Mouse (Mus musculus): Measurements from ENCODE around the gene Tuba4a. TPM values are rescaled to one million over a fixed set of nuclear protein-coding genes. Genes with fewer than 3 reads are reported as not detected.

Tuba4a gene
- polyA plus RNA-seq, 1 experiment from 2014 or later = 14.9 TPM

DNA sequence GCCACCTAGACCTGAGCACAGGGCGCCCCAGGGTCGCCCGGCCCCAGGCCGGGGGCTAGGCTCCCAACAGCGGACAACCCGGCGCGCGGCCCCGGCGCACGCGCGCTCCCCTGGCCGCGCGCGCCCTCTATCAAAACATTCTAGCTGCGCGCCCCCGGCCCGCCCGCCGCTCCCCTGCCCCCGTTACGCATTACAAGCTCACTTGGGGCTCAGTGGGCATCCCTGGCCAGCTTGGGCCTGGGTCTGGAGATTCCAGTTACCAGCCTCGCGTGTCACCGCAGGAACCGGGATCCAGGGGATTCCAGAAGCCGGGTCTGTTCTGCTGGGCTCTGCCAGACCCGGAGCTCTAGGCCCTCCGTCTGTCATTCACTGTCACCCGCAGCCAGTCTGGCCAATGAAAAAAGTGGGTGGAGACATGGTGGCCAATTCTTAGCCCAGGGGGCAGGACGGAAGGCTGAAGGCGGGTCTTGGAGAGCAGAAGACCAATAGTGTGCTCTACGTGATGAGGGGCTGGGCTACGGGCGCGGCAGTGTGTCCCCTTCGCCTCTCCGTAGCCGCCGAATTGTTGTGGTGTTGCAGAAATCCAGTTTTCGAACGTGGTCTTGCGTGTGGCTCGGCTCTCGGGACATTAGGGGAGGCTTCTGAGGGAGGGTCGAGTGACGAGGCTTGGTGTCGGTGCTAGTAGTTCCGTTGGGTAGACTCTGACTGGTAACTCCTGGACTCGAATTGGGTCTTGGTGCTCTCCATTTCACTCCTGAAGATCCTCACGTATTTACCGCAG lies 27.9 kb downstream of the Tuba4a start, which contains the start of the genes Ankzf1 and Atg9a:
TSS of gene Ankzf1 (plus strand) at position 530 of the 781 bp plus-strand sequence.
TSS of gene Atg9a (minus strand) at position 575 of the 781 bp plus-strand sequence.
- Histone ChIP-seq H3K27me3 (no peaks in the 10 kb centered on the region), H3K9ac (replicated peaks) (peak within 1 kb of the TSS; percentile 90), H3K36me3 (peaks cover 38% of the 10 kb centered on the region), H3K27ac (replicated peaks) (peak within 1 kb of the TSS; percentile 94), H3K4me2 (replicated peaks) (peak within 1 kb of the TSS; percentile 94), H3K9me3 (no peaks in the 10 kb centered on the region), H3K4me3 (peak within 1 kb of the TSS; percentile 79), H3K4me1 (peaks cover 24% of the 10 kb centered on the region)
- WGBS = under 1% methylated on average over 54 of the region's 56 CpGs
- peak; percentile 100 for ATAC-seq (replicated peaks)

DNA sequence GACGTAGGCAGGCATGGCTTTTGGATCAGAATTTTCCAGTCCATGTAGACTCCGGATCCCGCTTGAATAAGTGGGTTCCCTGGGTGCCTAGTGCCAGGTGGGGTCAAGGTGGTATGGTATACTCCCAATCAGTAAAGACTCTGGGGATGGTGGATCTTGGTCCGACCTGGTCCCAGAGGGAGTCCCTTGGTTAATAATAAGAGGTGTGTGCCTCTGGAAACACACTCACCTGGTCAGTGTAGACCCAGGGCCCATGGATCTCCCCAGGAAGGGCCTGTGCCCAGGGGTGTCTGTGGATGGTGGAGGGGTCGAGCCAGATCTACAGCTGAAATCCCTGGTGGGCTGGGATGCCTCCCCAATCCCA lies 28.4 kb downstream of the Tuba4a start:
- no peak for ATAC-seq (replicated peaks)
- peak overlapping the region; percentile 94 for H3K27ac ChIP-seq (replicated peaks)
- H3K4me2 ChIP-seq (replicated peaks) = peak overlapping the region; percentile 94
- H3K27me3 ChIP-seq = no peaks in the 10 kb centered on the region
- H3K36me3 ChIP-seq = peaks cover 37% of the 10 kb centered on the region
- peak overlapping the region; percentile 79 for H3K4me3 ChIP-seq
- 40% methylated on average over 5 of the region's 5 CpGs for WGBS
- H3K4me1 ChIP-seq = peaks cover 24% of the 10 kb centered on the region
- peak overlapping the region; percentile 90 for H3K9ac ChIP-seq (replicated peaks)
- H3K9me3 ChIP-seq = no peaks in the 10 kb centered on the region

GRCm38 (mm10) chr1:75190577-75190976 lies 29.1 kb downstream of the Tuba4a start:
- Histone ChIP-seq H3K36me3 (peaks cover 37% of the 10 kb centered on the region), H3K9ac (replicated peaks) (no peak overlapping the region), H3K27me3 (no peaks in the 10 kb centered on the region), H3K27ac (replicated peaks) (no peak overlapping the region), H3K4me3 (peak overlapping the region; percentile 79; the same call in 1 of the 2 replicates), H3K9me3 (no peaks in the 10 kb centered on the region), H3K4me2 (replicated peaks) (peak overlapping the region; percentile 94), H3K4me1 (peaks cover 24% of the 10 kb centered on the region)
- no peak for ATAC-seq (replicated peaks)
- 79% methylated on average over 2 of the region's 2 CpGs for WGBS

GRCm38 (mm10) chr1:75187914-75188483 lies 31.7 kb downstream of the Tuba4a start:
- no peaks in the 10 kb centered on the region for H3K27me3 ChIP-seq
- H3K4me1 ChIP-seq = peaks cover 20% of the 10 kb centered on the region
- H3K4me2 ChIP-seq (replicated peaks) = no peak overlapping the region
- H3K9me3 ChIP-seq = no peaks in the 10 kb centered on the region
- no peak for ATAC-seq (replicated peaks)
- H3K36me3 ChIP-seq = peaks cover 55% of the 10 kb centered on the region
- H3K4me3 ChIP-seq = no peak overlapping the region
- 85% methylated on average over 2 of the region's 2 CpGs for WGBS
- H3K27ac ChIP-seq (replicated peaks) = no peak overlapping the region
- H3K9ac ChIP-seq (replicated peaks) = no peak overlapping the region

DNA sequence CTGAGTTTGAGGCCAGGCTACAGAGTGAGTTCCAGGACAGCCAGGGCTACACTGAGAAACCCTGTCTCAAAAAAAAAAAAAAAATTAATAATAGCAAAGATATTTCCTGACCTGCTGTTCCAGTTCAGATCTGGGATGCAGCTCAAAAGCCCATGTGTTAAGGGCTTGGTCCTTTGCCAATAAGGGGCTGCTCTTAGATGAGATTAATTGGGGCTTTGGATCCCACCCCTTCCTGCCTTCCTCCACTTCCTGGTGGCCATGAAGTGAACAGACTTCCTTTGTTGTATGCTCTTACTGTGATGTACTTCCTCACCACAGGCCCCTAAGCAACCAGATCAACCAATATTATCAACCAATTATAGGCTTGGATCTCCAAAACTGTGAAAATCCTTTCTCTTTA lies 32.5 kb downstream of the Tuba4a start:
- peaks cover 62% of the 10 kb centered on the region for H3K36me3 ChIP-seq
- no peak overlapping the region for H3K9ac ChIP-seq (replicated peaks)

GRCm38 (mm10) chr1:75185495-75185894 lies 34.2 kb downstream of the Tuba4a start:
- Histone ChIP-seq H3K27ac (replicated peaks) (no peak overlapping the region), H3K27me3 (no peaks in the 10 kb centered on the region), H3K4me2 (replicated peaks) (no peak overlapping the region), H3K9me3 (no peaks in the 10 kb centered on the region), H3K4me1 (peaks cover 10% of the 10 kb centered on the region), H3K9ac (replicated peaks) (no peak overlapping the region), H3K36me3 (peaks cover 63% of the 10 kb centered on the region), H3K4me3 (no peak overlapping the region)
- ATAC-seq (replicated peaks) = no peak
- 93% methylated on average over 11 of the region's 11 CpGs for WGBS

More for the DNA sequence above, 32.5 kb downstream of the Tuba4a start:
- no peaks in the 10 kb centered on the region for H3K27me3 ChIP-seq
- no peaks in the 10 kb centered on the region for H3K9me3 ChIP-seq
- no peak overlapping the region for H3K4me3 ChIP-seq
- ATAC-seq (replicated peaks) = no peak
- peaks cover 14% of the 10 kb centered on the region for H3K4me1 ChIP-seq
- no peak overlapping the region for H3K27ac ChIP-seq (replicated peaks)
- H3K4me2 ChIP-seq (replicated peaks) = no peak overlapping the region

- Histone ChIP-seq H3K9me3 (no peaks in the 10 kb centered on the region), H3K4me3 (no peak overlapping the region), H3K27ac (replicated peaks) (no peak overlapping the region), H3K27me3 (no peaks in the 10 kb centered on the region), H3K36me3 (peaks cover 51% of the 10 kb centered on the region), H3K9ac (replicated peaks) (no peak overlapping the region), H3K4me2 (replicated peaks) (no peak overlapping the region), H3K4me1 (peaks cover 30% of the 10 kb centered on the region)
- ATAC-seq (replicated peaks) = no peak
- 69% methylated on average over 4 of the region's 4 CpGs for WGBS
These were observed 37.5 kb downstream of the Tuba4a start for GRCm38 (mm10) chr1:75182160-75182559.

GRCm38 (mm10) chr1:75181377-75181870 lies 38.2 kb downstream of the Tuba4a start:
- H3K27ac ChIP-seq (replicated peaks) = no peak overlapping the region
- 84% methylated on average over 4 of the region's 4 CpGs for WGBS
- no peaks in the 10 kb centered on the region for H3K27me3 ChIP-seq
- H3K9me3 ChIP-seq = no peaks in the 10 kb centered on the region
- ATAC-seq (replicated peaks) = no peak
- H3K4me2 ChIP-seq (replicated peaks) = no peak overlapping the region
- no peak overlapping the region for H3K9ac ChIP-seq (replicated peaks)
- H3K4me3 ChIP-seq = no peak overlapping the region
- H3K4me1 ChIP-seq = peaks cover 30% of the 10 kb centered on the region
- H3K36me3 ChIP-seq = peaks cover 47% of the 10 kb centered on the region

- Histone ChIP-seq H3K27me3 (no peaks in the 10 kb centered on the region), H3K9me3 (no peaks in the 10 kb centered on the region), H3K4me1 (peaks cover 30% of the 10 kb centered on the region), H3K27ac (replicated peaks) (0 out of 2 replicates have a peak overlapping the region, but pooled peaks have one; percentile 71), H3K9ac (replicated peaks) (peak overlapping the region; percentile 22), H3K4me2 (replicated peaks) (peak overlapping the region; percentile 99), H3K4me3 (peak overlapping the region; percentile 56), H3K36me3 (peaks cover 48% of the 10 kb centered on the region)
- 26% methylated on average over 7 of the region's 7 CpGs for WGBS
- ATAC-seq (replicated peaks) = peak; percentile 3; the same call in 1 of the 2 replicates
These were observed 38.9 kb downstream of the Tuba4a start for GRCm38 (mm10) chr1:75180741-75181140.

- WGBS = under 1% methylated on average over 31 of the region's 31 CpGs
- H3K9me3 ChIP-seq = no peaks in the 10 kb centered on the region
- peak; percentile 94 for ATAC-seq (replicated peaks)
- H3K4me3 ChIP-seq = peak within 1 kb of the TSS; percentile 56
- H3K36me3 ChIP-seq = peaks cover 48% of the 10 kb centered on the region
- peaks cover 30% of the 10 kb centered on the region for H3K4me1 ChIP-seq
- peak within 1 kb of the TSS; percentile 99 for H3K4me2 ChIP-seq (replicated peaks)
- no peaks in the 10 kb centered on the region for H3K27me3 ChIP-seq
- H3K27ac ChIP-seq (replicated peaks) = peak within 1 kb of the TSS; percentile 71
- peak within 1 kb of the TSS; percentile 59 for H3K9ac ChIP-seq (replicated peaks)
These were observed 39.5 kb downstream of the Tuba4a start, which contains the start of gene Abcb6 for GRCm38 (mm10) chr1:75180105-75180590. TSS of gene Abcb6 (minus strand) at chr1:75180392.

- Histone ChIP-seq H3K36me3 (peaks cover 47% of the 10 kb centered on the region), H3K4me2 (replicated peaks) (peak overlapping the region; percentile 99), H3K27ac (replicated peaks) (peak overlapping the region; percentile 71), H3K4me3 (peak overlapping the region; percentile 56), H3K9ac (replicated peaks) (peak overlapping the region; percentile 59), H3K27me3 (no peaks in the 10 kb centered on the region), H3K9me3 (no peaks in the 10 kb centered on the region), H3K4me1 (peaks cover 30% of the 10 kb centered on the region)
- 5% methylated on average over 23 of the region's 23 CpGs for WGBS
- ATAC-seq (replicated peaks) = peak; percentile 46
These were observed 40.1 kb downstream of the Tuba4a start for GRCm38 (mm10) chr1:75179334-75180104.

Data from forebrain, embryonic 15.5 days (tissue).